Comparison of ENCODE assay signal across 16 mouse cellular contexts in genomic region chr10:126628057-126628456, GRCm38 (mm10).
DNase-seq lines count a peak whose midpoint lies in the region; ATAC-seq and TF ChIP-seq lines count a peak whose summit lies in the region.
"Had no signal": no experiment of that assay in that cellular context is flagged by ENCODE, and none has a peak within 500 bp of the region (broad histone marks: within the 10 kb centered on the region; RNA-seq: fewer than 3 reads in every experiment).

No protein-coding gene starts in this region.

- ATAC-seq in frontal cortex, adult (ENCODE audit: low TSS enrichment) = 0 out of 2 replicates have a peak, but pooled peaks have one; percentile 41
- ATAC-seq in liver, embryonic 14.5 days (ENCODE audit: insufficient read depth) = no peak
- no peak for ATAC-seq in liver, embryonic 12.5 days
- ATAC-seq in monocyte, adult 5-6 weeks (replicated peaks; ENCODE audit: insufficient number of reproducible peaks, low FRiP score, low TSS enrichment, poor library complexity, severe bottlenecking) = no peak
- ATAC-seq: CD4-positive, CD25-positive, alpha-beta regulatory T cell, adult 4 months had no signal

- H3K9me3 ChIP-seq in liver, embryonic 14.5 days (ENCODE audit: control insufficient read depth, low read length) = no peaks in the 10 kb centered on the region
- 0 out of 2 replicates have a peak, but pooled peaks cover 4% of the 10 kb centered on the region for H3K9me3 ChIP-seq in liver, embryonic 12.5 days (replicated peaks)
- H3K9me3 ChIP-seq: hindbrain, embryonic 13.5 days had no signal

- no peak overlapping the region for H3K9ac ChIP-seq in liver, embryonic 14.5 days (replicated peaks)
- no peak overlapping the region for H3K9ac ChIP-seq in liver, embryonic 12.5 days
- H3K9ac ChIP-seq: hindbrain, embryonic 13.5 days had no signal

- H3K4me1 ChIP-seq in liver, embryonic 14.5 days (replicated peaks; ENCODE audit: control insufficient read depth in 2 of 2, insufficient read depth in 2 of 2, low read length in 1 of 2) = no peaks in the 10 kb centered on the region
- no peaks in the 10 kb centered on the region for H3K4me1 ChIP-seq in liver, embryonic 12.5 days
- H3K4me1 ChIP-seq: hindbrain, embryonic 13.5 days had no signal

- no peak overlapping the region for H3K4me3 ChIP-seq in liver, embryonic 14.5 days (ENCODE audit: insufficient read depth in 1 of 2, low read depth in 2 of 2, low read length in 2 of 2)
- H3K4me3 ChIP-seq in liver, embryonic 12.5 days = no peak overlapping the region
- H3K4me3 ChIP-seq: hindbrain, embryonic 13.5 days had no signal

- DNase-seq in frontal cortex, postnatal 10 days (ENCODE audit: low spot score in 2 of 2) = no peak
- DNase-seq in liver, embryonic 14.5 days (ENCODE audit: low read depth in 3 of 3, low spot score in 3 of 3) = no peak
- peak; percentile 66 for DNase-seq in R1 (ENCODE audit: low read depth, low spot score)
- peak; percentile 19 for DNase-seq in mesoderm, embryonic 11.5 days (ENCODE audit: low read depth, low spot score)
- no peak for DNase-seq in gastrocnemius, postnatal 10 days
- DNase-seq: adrenal gland, adult 2 months; cerebellum, postnatal 10 days; kidney, adult 8-10 months; lung, postnatal 36 days; right cerebral cortex, postnatal 25 days; thymus, adult 2 months had no signal

- WGBS in liver, embryonic 14.5 days (ENCODE audit: insufficient replicate concordance) = 22% methylated on average over 4 of the region's 4 CpGs
- WGBS in liver, embryonic 12.5 days (ENCODE audit: insufficient replicate concordance) = 27% methylated on average over 4 of the region's 4 CpGs

- H3K27me3 ChIP-seq in liver, embryonic 14.5 days (ENCODE audit: control insufficient read depth, insufficient read depth, low read length) = no peaks in the 10 kb centered on the region
- no peaks in the 10 kb centered on the region for H3K27me3 ChIP-seq in liver, embryonic 12.5 days (replicated peaks)
- H3K27me3 ChIP-seq: hindbrain, embryonic 13.5 days had no signal

- no peak overlapping the region for H3K27ac ChIP-seq in liver, embryonic 14.5 days
- H3K27ac ChIP-seq in liver, embryonic 12.5 days = no peak overlapping the region
- H3K27ac ChIP-seq: hindbrain, embryonic 13.5 days had no signal

- H3K4me2 ChIP-seq in liver, embryonic 14.5 days (ENCODE audit: low read depth) = no peak overlapping the region
- H3K4me2 ChIP-seq in liver, embryonic 12.5 days = no peak overlapping the region
- H3K4me2 ChIP-seq: hindbrain, embryonic 13.5 days had no signal

- no peak for TF ChIP-seq EP300 in liver, embryonic 14.5 days (IDR thresholded peaks at IDR 0.05; ENCODE audit: low read depth)

- TF ChIP-seq CTCF in liver, embryonic 14.5 days (IDR thresholded peaks at IDR 0.05; ENCODE audit: low read depth) = peak; percentile 30; the same call in 1 of the 2 replicates

- H3K36me3 ChIP-seq in liver, embryonic 14.5 days (replicated peaks; ENCODE audit: control insufficient read depth, insufficient read depth, low read depth) = no peaks in the 10 kb centered on the region
- H3K36me3 ChIP-seq in liver, embryonic 12.5 days = no peaks in the 10 kb centered on the region
- H3K36me3 ChIP-seq: hindbrain, embryonic 13.5 days had no signal

Comparison
In these comparisons a context has a peak if more than half of its experiments do, and no peak if none do; other contexts are left out.
1. DNase-seq: peak in R1 (single experiment) and mesoderm, embryonic 11.5 days (single experiment); none in frontal cortex, postnatal 10 days (0 of 2), liver, embryonic 14.5 days (0 of 3) and gastrocnemius, postnatal 10 days (single experiment).